Mouse (Mus musculus) erythroblast, embryonic 14.5 days (primary cell): ENCODE measurements at regions not wholly inside any gene's neighbourhood (a gene's known extent, or its start where the extent isn't known, plus 50 kb on each side); places are given as distances from the start of the nearest gene placed in this dataset.

Experiments used
- GATA1 ChIP-seq: IDR thresholded peaks from 2 replicates; pipeline ENCODE4 v1.6.1; 2012; ENCODE audit warnings: low read length, inconsistent platforms, mixed read lengths
- TAL1 ChIP-seq: IDR thresholded peaks from 3 replicates; pipeline ENCODE4 v1.6.1; 2012; ENCODE audit warnings: low read length, inconsistent platforms, mixed read lengths

DNA sequence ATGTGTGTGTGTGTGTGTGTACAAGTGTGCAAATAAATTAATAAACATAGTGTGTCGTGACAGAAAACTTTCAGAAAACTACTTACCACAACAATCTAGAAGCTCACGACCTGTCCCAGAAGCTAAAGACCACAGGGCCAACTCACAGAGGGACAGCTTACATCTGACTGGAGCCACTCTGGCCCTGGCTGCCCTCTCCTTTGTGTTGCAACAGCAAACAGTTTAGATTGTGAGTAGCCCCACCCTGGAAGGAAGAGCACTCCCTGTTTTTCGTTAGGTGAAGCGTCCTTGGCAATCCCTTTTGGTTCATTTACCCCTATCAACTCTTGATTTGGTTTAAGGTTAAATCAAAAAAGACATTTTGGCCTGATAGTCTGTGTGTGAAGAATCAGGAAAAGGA is 63.2 kb downstream of the Cpn2 start:
- TF ChIP-seq GATA1 (no peak), TAL1 (no peak)
